Mouse (Mus musculus): Measurements from ENCODE around the gene Ces1d.

Ces1d gene

DNA sequence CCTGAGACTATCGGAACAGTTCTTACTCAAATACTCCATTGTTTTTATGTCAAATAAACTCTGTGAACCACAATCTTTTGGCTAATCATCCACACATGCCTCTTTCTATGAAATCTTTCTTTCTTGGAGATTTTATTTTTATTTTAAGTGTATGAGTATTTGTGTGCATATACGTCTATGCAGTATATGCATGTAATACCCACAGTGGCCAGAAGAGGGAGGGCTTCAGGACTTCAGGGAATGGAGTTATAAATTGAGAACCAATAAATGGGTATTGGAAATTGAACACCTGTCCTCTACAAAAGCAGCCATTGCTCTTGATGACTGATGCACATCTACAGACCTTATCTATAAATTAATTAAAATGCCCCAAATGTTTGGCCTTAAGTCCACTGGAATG is 65.4 kb downstream of the Ces1d start:
- DNase-seq: no peak

DNA sequence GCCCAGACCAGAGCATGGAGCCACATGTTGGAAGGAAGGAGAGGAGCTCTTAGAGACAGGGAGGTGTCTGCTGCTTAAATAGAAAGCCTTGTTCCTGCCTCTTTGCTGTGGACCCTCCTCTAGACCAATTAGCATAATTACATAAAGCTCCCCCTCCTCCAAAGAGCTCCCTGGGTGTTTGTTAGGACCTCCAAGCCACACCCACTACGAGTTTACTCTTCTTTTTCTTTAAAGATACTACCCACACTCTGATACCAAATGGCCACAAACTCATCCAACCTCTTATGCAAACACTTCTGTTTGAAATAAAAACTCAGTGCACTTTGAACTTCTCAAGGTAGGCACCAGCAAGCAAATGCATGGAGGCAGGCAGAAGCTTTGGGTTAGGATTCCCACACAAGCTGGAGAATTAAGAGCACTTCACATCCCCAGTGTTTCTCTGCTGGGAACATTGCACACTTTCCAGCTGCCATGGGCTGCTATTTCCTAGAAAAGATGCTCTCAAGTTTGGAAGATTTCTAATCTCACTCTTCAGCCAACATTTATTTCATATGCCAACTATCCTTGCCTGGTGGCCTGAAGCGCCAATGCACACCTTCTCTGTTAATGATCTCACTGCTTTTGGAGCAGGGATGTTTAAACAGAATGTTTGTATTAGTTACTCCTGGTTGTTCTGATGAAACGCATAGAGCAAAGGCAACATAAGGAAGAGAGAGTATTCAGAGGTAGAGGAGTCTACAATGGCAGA is 66.2 kb downstream of the Ces1d start, which contains the start of gene Ces1c:
TSS of gene Ces1c (minus strand) at position 51 of the 748 bp plus-strand sequence.
- no peak for DNase-seq

DNA sequence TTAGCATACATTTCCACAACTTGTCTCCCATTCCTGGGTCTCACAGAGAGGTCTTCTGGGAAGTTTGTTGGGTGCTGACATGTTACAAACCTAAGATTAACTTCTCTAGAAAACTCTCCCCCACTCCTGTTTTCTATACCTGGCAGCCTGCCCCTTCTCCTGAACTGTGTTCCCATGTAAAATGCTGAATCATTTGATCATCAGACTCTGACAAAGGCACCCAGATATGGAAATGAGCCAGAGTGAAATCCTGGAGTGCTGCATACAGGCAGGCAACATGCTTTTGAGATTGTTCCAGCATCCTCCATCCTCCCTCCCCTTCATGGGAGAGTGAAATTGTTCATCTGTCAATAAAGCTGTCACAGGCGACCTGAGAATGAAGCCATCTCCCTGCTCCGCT is 71.2 kb downstream of the Ces1d start:
- DNase-seq: no peak

DNA sequence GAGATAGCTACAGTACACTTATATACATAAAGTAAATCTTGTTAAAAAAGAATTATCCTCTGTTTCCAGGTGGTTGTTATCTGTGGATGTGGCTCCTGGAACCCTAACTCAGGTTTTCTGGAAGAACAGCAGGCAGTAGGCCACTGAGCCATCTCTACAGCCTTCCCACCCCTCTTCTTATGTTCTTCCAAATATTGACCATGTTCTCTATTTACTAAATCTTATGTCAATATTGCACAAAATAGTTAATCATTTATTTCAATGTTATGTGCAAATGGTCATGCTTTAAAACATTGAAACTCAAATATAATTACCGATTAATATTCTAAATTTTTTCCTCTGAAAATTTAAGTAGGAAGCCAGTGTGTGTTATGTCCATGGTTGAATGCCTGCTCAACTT is 75.6 kb downstream of the Ces1d start:
- no peak for DNase-seq
